Mouse (Mus musculus) intestine, postnatal 0 days (tissue): ENCODE data around the gene Frmd6. TPM values are rescaled to one million over a fixed set of nuclear protein-coding genes. Genes with fewer than 3 reads are reported as not detected.
A peak's percentile ranks its signal among the peaks of the same experiment; 100 is the strongest.

Experiments
- ATAC-seq: fragments of 200-750 bp; cut with Nextera tagmentation; 2 replicates; pipeline ENCODE4 v1.8.0; 2017; ENCODE audit warnings: mild to moderate bottlenecking, moderate TSS enrichment, moderate library complexity
- H3K27ac ChIP-seq: fragments of 300-500 bp; sonication (generic); 2 replicates; pipeline ENCODE4 v1.5.1; 2014; ENCODE audit warnings: mild to moderate bottlenecking, low read depth, low read length, moderate library complexity
- H3K27me3 ChIP-seq: fragments of 300-500 bp; sonication (generic); replicated peaks from 2 replicates; pipeline ENCODE4 v1.6.1; 2014; ENCODE audit warnings: low read length, mixed read lengths; ENCODE audit not compliant: control insufficient read depth, insufficient read depth
- H3K36me3 ChIP-seq: fragments of 300-500 bp; sonication (generic); 2 replicates; pipeline ENCODE4 v1.6.1; 2014; ENCODE audit warnings: mild to moderate bottlenecking, moderate library complexity; ENCODE audit not compliant: control insufficient read depth, insufficient read depth
- H3K4me1 ChIP-seq: fragments of 300-500 bp; sonication (generic); replicated peaks from 2 replicates; pipeline ENCODE4 v1.6.1; 2014; ENCODE audit warnings: antibody characterized with exemption, low read length, mixed read lengths; ENCODE audit not compliant: control insufficient read depth, insufficient read depth
- H3K4me2 ChIP-seq: fragments of 300-500 bp; sonication (generic); replicated peaks from 2 replicates; pipeline ENCODE4 v1.6.1; 2014; ENCODE audit warnings: low read depth, mild to moderate bottlenecking, moderate library complexity
- H3K4me3 ChIP-seq: fragments of 300-500 bp; sonication (generic); 2 replicates; pipeline ENCODE4 v1.5.1; 2014; ENCODE audit warnings: low read depth, low read length
- H3K9ac ChIP-seq: fragments of 300-500 bp; sonication (generic); 2 replicates; pipeline ENCODE4 v1.6.1; 2014; ENCODE audit warnings: mild to moderate bottlenecking, low read depth, low read length
- H3K9me3 ChIP-seq: fragments of 300-500 bp; sonication (generic); 2 replicates; pipeline ENCODE4 v1.6.1; 2016; ENCODE audit warnings: mixed run types; ENCODE audit not compliant: control insufficient read depth
- CTCF ChIP-seq: sonication (generic); IDR thresholded peaks from 2 replicates; pipeline ENCODE4 v1.5.1; 2016; ENCODE audit warnings: low read depth, mild to moderate bottlenecking, control low read depth, antibody characterized with exemption, moderate library complexity
- WGBS: fragments of 180-500 bp; shearing (Covaris S2); extraction: QIAGEN DNeasy Blood & Tissue Kit; methylation state at CpG from one replicate; pipeline ENCODE4 v1.1.7; 2014; 5-methylcytosine and 5-hydroxymethylcytosine counted together
- polyA plus RNA-seq: library from polyadenylated mRNA; unstranded; fragments of >200 nt; fragmentation: Nextera tagmentation; extraction: Ambion mirVana; gene quantifications from 2 replicates; pipeline ENCODE4 v1.2.1, GENCODE M21; 2015

Gene Frmd6
- polyA plus RNA-seq, 1 experiment from 2014 or later, result 5.9 TPM

DNA sequence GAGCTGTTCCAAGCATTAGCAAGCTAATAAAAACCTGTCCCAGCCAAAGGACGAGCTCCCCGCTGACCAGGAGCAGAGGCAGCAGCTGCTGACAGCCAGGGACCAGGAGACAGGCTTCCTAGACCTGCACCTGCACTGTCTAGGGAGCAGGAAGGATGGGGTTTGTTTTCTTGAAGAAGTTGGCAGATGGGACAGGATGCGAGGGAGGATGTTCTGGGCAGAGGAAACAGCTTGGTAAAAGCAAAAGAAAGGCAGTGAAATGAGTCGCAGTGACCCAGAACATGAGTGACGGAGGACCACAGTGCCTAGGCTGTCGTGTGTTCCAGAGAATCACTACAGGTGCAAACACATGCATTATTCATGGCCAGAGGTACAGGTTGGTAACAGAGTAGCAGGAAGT lies 27.7 kb downstream of the Frmd6 start:
- no peaks in the 10 kb centered on the region for H3K4me1 ChIP-seq
- H3K9ac ChIP-seq, result no peak overlapping the region
- no peak overlapping the region for H3K4me3 ChIP-seq
- H3K36me3 ChIP-seq, result no peaks in the 10 kb centered on the region
- H3K27ac ChIP-seq, result no peak overlapping the region
- no peak for TF ChIP-seq CTCF
- ATAC-seq, result no peak
- no peak overlapping the region for H3K4me2 ChIP-seq
- no peaks in the 10 kb centered on the region for H3K9me3 ChIP-seq
- no peaks in the 10 kb centered on the region for H3K27me3 ChIP-seq
- WGBS, result 69% methylated on average over 6 of the region's 6 CpGs

DNA sequence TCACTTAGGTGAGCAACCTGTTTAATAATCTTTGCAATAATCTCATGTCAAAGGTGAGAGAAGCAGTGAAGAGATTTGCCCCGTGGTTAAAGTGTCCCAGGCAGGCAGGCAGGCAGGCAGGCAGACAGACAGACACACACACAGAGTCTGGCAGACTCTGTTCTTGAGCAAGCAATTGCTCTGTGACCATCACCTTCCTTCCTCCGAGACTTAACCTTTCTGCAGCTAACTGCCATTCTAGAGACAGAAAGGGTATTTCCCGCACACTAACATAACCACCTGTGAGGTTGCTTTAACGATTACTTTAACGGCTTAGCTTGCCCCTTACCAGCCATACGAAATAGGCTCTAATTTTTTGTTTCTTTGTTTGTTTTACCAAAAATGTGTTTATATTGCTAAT lies 30.4 kb downstream of the Frmd6 start:
- no peak for TF ChIP-seq CTCF
- ATAC-seq, result no peak
- Histone ChIP-seq H3K9me3 (no peaks in the 10 kb centered on the region), H3K36me3 (no peaks in the 10 kb centered on the region), H3K4me1 (no peaks in the 10 kb centered on the region), H3K27ac (no peak overlapping the region), H3K4me2 (no peak overlapping the region), H3K27me3 (no peaks in the 10 kb centered on the region), H3K4me3 (no peak overlapping the region), H3K9ac (no peak overlapping the region)
- WGBS, result 82% methylated on average over 6 of the region's 6 CpGs

DNA sequence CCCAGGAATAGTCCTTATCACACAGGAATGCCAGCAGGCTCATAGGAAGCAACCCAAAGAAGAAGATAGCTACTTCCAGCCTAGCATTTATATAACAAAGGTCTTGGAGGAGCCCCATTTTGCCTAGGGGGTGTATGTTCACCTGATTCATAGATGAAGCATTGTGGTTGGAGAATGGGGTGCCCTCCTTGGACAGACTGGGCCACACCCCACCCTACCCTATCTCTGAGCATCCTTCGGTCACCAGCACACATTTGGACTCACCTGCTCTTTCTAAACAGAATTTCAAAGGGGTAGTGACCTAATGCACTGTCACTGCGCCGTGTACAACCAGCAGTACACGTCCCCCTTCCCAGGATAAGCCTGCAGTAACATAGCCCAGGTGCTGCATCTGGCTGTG lies 31.5 kb downstream of the Frmd6 start:
- Histone ChIP-seq H3K4me1 (no peaks in the 10 kb centered on the region), H3K9ac (no peak overlapping the region), H3K27me3 (no peaks in the 10 kb centered on the region), H3K4me2 (no peak overlapping the region), H3K9me3 (no peaks in the 10 kb centered on the region), H3K27ac (no peak overlapping the region), H3K4me3 (no peak overlapping the region), H3K36me3 (no peaks in the 10 kb centered on the region)
- TF ChIP-seq CTCF, result no peak
- ATAC-seq, result no peak
- 88% methylated on average over 4 of the region's 4 CpGs for WGBS

DNA sequence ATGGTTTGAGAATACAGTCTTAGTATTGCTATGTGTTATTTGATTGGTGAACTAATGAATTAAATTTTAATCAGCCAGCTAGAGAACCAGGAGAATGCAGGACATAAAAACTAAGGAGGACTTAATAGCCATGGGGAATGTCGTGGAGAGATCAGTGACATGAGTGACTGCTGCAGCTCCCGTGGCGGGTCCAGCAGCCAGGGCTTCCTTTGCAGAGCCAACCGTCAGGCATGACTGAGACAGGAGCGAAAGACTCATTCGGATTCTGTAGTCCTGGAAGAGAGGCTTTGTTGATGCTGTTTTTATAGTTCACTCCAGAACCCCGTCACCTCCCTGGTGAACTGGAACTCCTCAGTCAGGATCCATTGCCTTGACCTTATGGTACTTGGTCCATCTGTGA lies 38.0 kb downstream of the Frmd6 start:
- H3K27me3 ChIP-seq, result no peaks in the 10 kb centered on the region
- ATAC-seq, result no peak
- no peak overlapping the region for H3K9ac ChIP-seq
- 64% methylated on average over 7 of the region's 7 CpGs for WGBS
- no peak overlapping the region for H3K27ac ChIP-seq
- no peak overlapping the region for H3K4me3 ChIP-seq
- H3K4me1 ChIP-seq, result no peaks in the 10 kb centered on the region
- no peak overlapping the region for H3K4me2 ChIP-seq
- TF ChIP-seq CTCF, result no peak
- H3K9me3 ChIP-seq, result no peaks in the 10 kb centered on the region
- H3K36me3 ChIP-seq, result no peaks in the 10 kb centered on the region

- H3K9ac ChIP-seq, result no peak overlapping the region
- no peaks in the 10 kb centered on the region for H3K9me3 ChIP-seq
- no peak overlapping the region for H3K4me3 ChIP-seq
- no peak for TF ChIP-seq CTCF
- no peaks in the 10 kb centered on the region for H3K27me3 ChIP-seq
- no peak for ATAC-seq
- H3K36me3 ChIP-seq, result no peaks in the 10 kb centered on the region
- no peaks in the 10 kb centered on the region for H3K4me1 ChIP-seq
- H3K27ac ChIP-seq, result no peak overlapping the region
- no peak overlapping the region for H3K4me2 ChIP-seq
- WGBS, result 69% methylated on average over 3 of the region's 3 CpGs
Measured at GRCm38 (mm10) chr12:70867780-70868179, 42.5 kb downstream of the Frmd6 start.

DNA sequence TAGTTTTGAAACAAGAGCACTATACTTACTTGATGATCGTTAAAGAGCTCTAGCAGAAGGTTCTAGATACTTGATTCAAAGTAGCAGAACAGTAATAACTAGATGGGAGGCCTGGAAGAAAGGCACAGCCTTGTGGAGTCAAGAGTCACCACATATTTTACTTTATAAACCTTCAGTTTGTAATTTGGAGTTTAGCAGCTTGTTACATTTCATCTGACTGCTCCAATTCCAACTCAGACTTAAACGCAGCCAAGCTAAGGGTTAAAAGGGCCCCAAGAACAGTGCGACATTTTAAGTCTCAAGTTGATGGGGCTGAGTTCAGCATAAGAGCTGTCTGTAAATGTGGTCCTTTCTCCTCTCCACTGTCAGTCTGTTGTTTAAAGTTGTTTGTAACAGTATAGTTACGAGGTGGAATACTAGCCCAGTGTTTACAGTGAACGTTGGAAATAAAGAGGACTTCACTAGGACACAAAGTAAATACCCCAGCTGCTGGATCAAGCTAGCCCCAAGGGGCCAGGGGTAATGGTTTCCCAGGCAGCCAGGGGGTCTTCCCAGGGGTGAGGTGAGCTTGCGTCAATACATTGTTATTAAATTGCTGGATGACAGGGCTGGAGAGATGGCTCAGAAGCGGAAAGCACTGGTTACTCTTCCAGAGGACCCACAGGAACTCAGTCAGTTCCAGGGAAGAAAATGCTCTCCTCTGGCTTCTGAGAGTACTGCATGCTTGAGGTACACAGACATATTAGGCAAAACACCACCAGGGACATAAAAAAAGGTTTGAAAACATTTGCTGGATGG lies 43.1 kb downstream of the Frmd6 start:
- no peak for ATAC-seq
- no peak overlapping the region for H3K9ac ChIP-seq
- no peak overlapping the region for H3K27ac ChIP-seq
- peak; percentile 40; the same call in 1 of the 2 replicates for TF ChIP-seq CTCF
- no peaks in the 10 kb centered on the region for H3K27me3 ChIP-seq
- WGBS, result 48% methylated on average over 7 of the region's 7 CpGs
- no peaks in the 10 kb centered on the region for H3K9me3 ChIP-seq
- H3K4me3 ChIP-seq, result no peak overlapping the region
- no peak overlapping the region for H3K4me2 ChIP-seq
- H3K36me3 ChIP-seq, result no peaks in the 10 kb centered on the region
- H3K4me1 ChIP-seq, result no peaks in the 10 kb centered on the region

DNA sequence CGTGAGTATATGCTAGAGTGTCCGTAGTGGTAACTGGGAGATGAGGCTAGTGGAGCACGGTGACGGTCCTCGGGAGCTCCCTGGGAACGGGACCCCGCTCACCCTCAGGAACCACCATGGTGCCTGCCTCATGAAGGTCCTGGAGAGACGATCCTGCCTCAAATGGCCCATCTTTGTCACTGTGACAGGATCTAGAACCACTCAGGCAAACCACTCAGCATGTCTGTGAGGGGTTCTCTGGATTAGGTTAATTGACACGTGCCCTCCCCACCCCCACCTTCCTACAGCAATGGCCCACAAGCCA lies 43.6 kb downstream of the Frmd6 start:
- ATAC-seq, result no peak
- no peak overlapping the region for H3K9ac ChIP-seq
- H3K36me3 ChIP-seq, result no peaks in the 10 kb centered on the region
- no peaks in the 10 kb centered on the region for H3K27me3 ChIP-seq
- H3K4me1 ChIP-seq, result no peaks in the 10 kb centered on the region
- TF ChIP-seq CTCF, result no peak
- no peak overlapping the region for H3K4me3 ChIP-seq
- no peak overlapping the region for H3K27ac ChIP-seq
- H3K4me2 ChIP-seq, result no peak overlapping the region
- WGBS, result 80% methylated on average over 9 of the region's 9 CpGs
- no peaks in the 10 kb centered on the region for H3K9me3 ChIP-seq
